Mouse (Mus musculus) heart, embryonic 14.5 days (tissue): ENCODE measurements around the gene Tkt. TPM values are rescaled to one million over a fixed set of nuclear protein-coding genes. Genes with fewer than 3 reads are reported as not detected.

Source experiments
- ATAC-seq: fragments of 200-750 bp; cut with Nextera tagmentation; 2 replicates; pipeline ENCODE4 v1.8.0; 2017; ENCODE audit warnings: low read depth, moderate TSS enrichment; ENCODE audit not compliant: insufficient number of reproducible peaks, insufficient read depth, low FRiP score
- H3K27ac ChIP-seq, 2 experiments: fragments of 200-500 bp in 1 of 2; fragments of 300-500 bp in 1 of 2; sonication (generic) in 1 of 2; replicated peaks in 1 of 2; 2 replicates each; pipeline ENCODE4 v1.5.1; 2012 to 2014; ENCODE audit warnings: low read depth in 2 of 2, low read length in 2 of 2, control low read depth in 1 of 2, mild to moderate bottlenecking in 1 of 2, mixed read lengths in 1 of 2; ENCODE audit not compliant: control insufficient read depth in 1 of 2, insufficient read depth in 1 of 2
- H3K27me3 ChIP-seq: fragments of 300-500 bp; sonication (generic); 2 replicates; pipeline ENCODE4 v1.6.1; 2014; ENCODE audit warnings: mild to moderate bottlenecking, low read length, control low read depth; ENCODE audit not compliant: control insufficient read depth, insufficient read depth
- H3K36me3 ChIP-seq: fragments of 300-500 bp; sonication (generic); 2 replicates; pipeline ENCODE4 v1.6.1; 2014; ENCODE audit warnings: mild to moderate bottlenecking, control low read depth, low read length, mixed read lengths; ENCODE audit not compliant: control insufficient read depth, insufficient read depth
- H3K4me1 ChIP-seq, 2 experiments: fragments of 200-500 bp in 1 of 2; fragments of 300-500 bp in 1 of 2; sonication (generic) in 1 of 2; 2 replicates each; pipeline ENCODE4 v1.6.1; 2012 to 2014; ENCODE audit warnings: low read length in 2 of 2, control low read depth in 1 of 2, mixed read lengths in 1 of 2; ENCODE audit not compliant: control insufficient read depth in 2 of 2, insufficient read depth in 2 of 2
- H3K4me2 ChIP-seq: fragments of 300-500 bp; sonication (generic); 2 replicates; pipeline ENCODE4 v1.6.1; 2014; ENCODE audit warnings: mild to moderate bottlenecking, low read length
- H3K4me3 ChIP-seq, 2 experiments: fragments of 200-500 bp in 1 of 2; fragments of 300-500 bp in 1 of 2; sonication (generic) in 1 of 2; 2 replicates each; pipeline ENCODE4 v1.5.1; 2012 to 2014; ENCODE audit warnings: low read length in 2 of 2, mild to moderate bottlenecking in 2 of 2, control low read depth in 1 of 2, low read depth in 1 of 2, moderate library complexity in 1 of 2; ENCODE audit not compliant: control insufficient read depth in 1 of 2, insufficient read depth in 1 of 2
- H3K9ac ChIP-seq: fragments of 300-500 bp; sonication (generic); 2 replicates; pipeline ENCODE4 v1.6.1; 2014; ENCODE audit warnings: mild to moderate bottlenecking, low read length
- H3K9me3 ChIP-seq: fragments of 300-500 bp; sonication (generic); 2 replicates; pipeline ENCODE4 v1.6.1; 2016; ENCODE audit warnings: low read length, control low read depth; ENCODE audit not compliant: control insufficient read depth
- WGBS: fragments of 180-500 bp; shearing (Covaris S2); extraction: QIAGEN DNeasy Blood & Tissue Kit; methylation state at CpG from one replicate; pipeline ENCODE4 v1.1.7; 2014; 5-methylcytosine and 5-hydroxymethylcytosine counted together
- polyA plus RNA-seq: library from polyadenylated mRNA; unstranded; fragments of >200 nt; fragmentation: Nextera tagmentation; extraction: Ambion mirVana; gene quantifications from 2 replicates; pipeline ENCODE4 v1.2.1, GENCODE M21; 2014

The Tkt gene
- polyA plus RNA-seq, 1 experiment from 2014 or later: 31.5 TPM

DNA sequence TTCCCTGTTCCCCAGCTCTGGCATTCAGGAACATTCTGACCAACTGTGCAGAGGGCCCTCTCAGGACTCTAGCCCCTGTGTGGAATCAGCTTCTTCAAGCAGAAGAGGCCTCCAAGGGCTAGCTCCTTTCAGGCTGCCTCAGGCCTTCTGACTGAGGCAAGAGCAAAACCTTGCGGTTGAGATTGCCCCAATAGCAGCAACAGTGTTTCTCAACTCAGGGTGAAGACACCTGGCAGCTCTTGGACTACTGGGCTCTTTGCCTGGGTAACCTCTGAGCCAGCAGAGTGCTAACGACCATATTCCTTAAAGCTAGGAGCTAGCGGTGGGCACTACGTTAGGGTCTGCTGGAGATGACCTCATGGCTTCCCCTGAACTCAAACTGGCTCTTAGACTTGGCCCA, 5.0 kb downstream of the Tkt start:
- no peak for ATAC-seq
- H3K4me2 ChIP-seq: no peak overlapping the region
- no peaks in the 10 kb centered on the region for H3K27me3 ChIP-seq
- no peak overlapping the region for H3K27ac ChIP-seq
- H3K4me3 ChIP-seq: no peak overlapping the region
- H3K4me1 ChIP-seq: peaks cover 20 to 33% of the 10 kb centered on the region in 2 experiments
- H3K9ac ChIP-seq: no peak overlapping the region
- peaks cover 14% of the 10 kb centered on the region for H3K36me3 ChIP-seq
- no peaks in the 10 kb centered on the region for H3K9me3 ChIP-seq
- 89% methylated on average over 4 of the region's 4 CpGs for WGBS

DNA sequence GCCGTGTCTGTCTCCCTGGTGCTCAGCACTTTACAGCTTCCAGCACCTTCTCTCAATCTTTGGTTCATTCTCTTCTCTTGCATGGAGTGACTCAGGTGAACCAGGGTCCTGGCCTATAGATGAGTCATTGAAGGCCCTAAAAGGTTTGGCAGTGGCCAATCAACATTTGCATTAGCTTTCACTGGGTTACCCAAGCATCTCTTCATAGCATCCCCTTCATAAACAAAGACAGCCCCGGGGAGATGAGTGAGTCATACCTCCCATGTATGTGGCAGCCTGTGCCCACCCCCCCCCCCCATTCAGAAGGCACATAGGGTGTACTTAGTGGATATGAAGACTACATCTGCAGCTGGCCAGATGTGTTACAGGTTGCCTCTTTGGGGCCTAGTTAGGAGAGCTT, 8.5 kb downstream of the Tkt start:
- Histone ChIP-seq H3K4me2 (no peak overlapping the region), H3K4me3 (no peak overlapping the region), H3K4me1 (peaks cover 3 to 17% of the 10 kb centered on the region in 2 experiments), H3K9ac (no peak overlapping the region), H3K36me3 (peaks cover 47% of the 10 kb centered on the region), H3K27ac (no peak overlapping the region), H3K27me3 (no peaks in the 10 kb centered on the region), H3K9me3 (no peaks in the 10 kb centered on the region)
- WGBS: 77% methylated on average over 2 of the region's 2 CpGs
- ATAC-seq: no peak

DNA sequence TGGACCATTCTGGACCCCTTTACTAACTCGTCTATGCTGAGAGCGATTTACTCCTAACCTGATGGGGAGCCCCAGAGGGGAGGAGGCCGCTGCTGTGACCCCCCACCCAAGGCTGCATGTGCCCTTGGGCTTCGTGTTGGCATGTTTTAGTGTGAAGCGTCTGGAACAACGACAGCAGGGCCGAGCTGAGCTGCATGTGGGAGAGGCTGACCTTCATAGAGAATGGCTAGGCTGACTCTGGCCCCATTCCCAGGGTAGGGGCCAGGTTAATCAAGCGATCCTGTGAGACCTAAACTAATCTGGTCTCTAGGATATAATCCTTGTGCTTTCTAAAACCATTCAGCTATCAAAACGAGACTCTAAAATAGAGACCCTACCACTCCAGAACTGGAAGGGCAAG, 9.6 kb downstream of the Tkt start:
- Histone ChIP-seq H3K4me3 (no peak overlapping the region), H3K4me2 (no peak overlapping the region), H3K9me3 (no peaks in the 10 kb centered on the region), H3K27me3 (no peaks in the 10 kb centered on the region), H3K4me1 (peaks cover 3 to 15% of the 10 kb centered on the region in 2 experiments; a peak in 3 of 4 replicates), H3K36me3 (peaks cover 50% of the 10 kb centered on the region), H3K9ac (no peak overlapping the region), H3K27ac (no peak overlapping the region)
- 59% methylated on average over 9 of the region's 9 CpGs for WGBS
- ATAC-seq: no peak

DNA sequence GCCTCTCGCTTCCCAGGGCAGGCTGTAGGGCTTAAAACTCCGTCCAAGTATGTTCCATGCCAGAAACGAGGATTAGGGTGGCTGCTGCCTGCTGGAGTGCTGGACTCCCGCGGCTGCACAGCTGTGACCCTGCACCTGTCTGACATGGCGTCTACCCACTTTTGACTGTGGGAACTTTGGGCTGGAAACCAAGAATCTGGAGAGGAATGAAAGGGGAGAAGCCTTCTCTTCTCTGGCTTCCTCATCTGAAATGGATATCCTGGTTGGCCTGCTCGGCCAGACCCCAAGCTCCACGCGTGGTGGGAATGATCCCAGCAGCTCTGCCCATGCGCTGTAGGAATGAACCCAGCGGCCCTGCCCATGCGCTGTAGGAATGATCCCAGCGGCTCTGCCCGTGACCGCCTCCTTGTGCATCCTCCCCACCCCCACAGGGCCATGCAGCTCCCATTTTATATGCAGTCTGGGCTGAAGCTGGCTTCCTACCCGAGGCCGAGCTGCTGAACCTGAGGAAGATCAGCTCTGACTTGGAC, 11.2 kb downstream of the Tkt start:
- WGBS: 87% methylated on average over 17 of the region's 17 CpGs
- Histone ChIP-seq H3K4me1 (peaks cover 6 to 20% of the 10 kb centered on the region in 2 experiments), H3K4me2 (no peak overlapping the region), H3K9me3 (no peaks in the 10 kb centered on the region), H3K27ac (no peak overlapping the region), H3K9ac (no peak overlapping the region), H3K4me3 (no peak overlapping the region), H3K36me3 (peaks cover 56% of the 10 kb centered on the region), H3K27me3 (no peaks in the 10 kb centered on the region)
- no peak for ATAC-seq

DNA sequence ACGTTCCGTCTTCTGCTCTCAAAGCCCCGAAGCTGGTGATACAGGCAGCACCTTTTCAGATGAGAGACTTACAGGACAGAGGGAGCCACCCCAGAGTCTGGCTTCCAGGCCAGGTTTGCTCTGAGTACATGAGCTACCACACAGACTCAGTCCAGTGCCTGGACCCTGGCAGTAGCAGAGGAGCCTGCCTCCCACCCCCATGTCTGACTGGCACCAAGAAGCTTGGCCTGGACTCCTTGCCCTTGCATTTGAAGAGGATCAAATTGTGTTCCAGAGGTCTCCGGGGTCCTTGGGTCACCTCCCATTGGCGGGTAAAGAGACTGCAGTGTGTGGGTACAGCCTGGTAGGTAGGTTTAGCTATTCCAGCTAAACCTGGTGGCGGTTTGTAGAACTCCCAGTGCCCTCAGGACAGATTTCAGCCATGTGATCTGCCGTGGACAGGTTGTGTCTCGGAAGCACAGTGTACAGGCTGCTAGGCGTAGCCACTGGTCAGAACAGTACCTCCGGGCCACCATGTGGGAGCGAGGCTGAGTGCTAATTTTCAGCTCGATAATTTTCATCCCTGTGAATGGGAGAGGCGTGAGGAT, 12.7 kb downstream of the Tkt start:
- no peak overlapping the region for H3K4me3 ChIP-seq
- WGBS: 89% methylated on average over 13 of the region's 13 CpGs
- H3K9ac ChIP-seq: no peak overlapping the region
- no peaks in the 10 kb centered on the region for H3K9me3 ChIP-seq
- ATAC-seq: no peak
- H3K36me3 ChIP-seq: peaks cover 68% of the 10 kb centered on the region
- no peak overlapping the region for H3K4me2 ChIP-seq
- no peaks in the 10 kb centered on the region for H3K27me3 ChIP-seq
- H3K27ac ChIP-seq: no peak overlapping the region
- peaks cover 8 to 22% of the 10 kb centered on the region in 2 experiments for H3K4me1 ChIP-seq

DNA sequence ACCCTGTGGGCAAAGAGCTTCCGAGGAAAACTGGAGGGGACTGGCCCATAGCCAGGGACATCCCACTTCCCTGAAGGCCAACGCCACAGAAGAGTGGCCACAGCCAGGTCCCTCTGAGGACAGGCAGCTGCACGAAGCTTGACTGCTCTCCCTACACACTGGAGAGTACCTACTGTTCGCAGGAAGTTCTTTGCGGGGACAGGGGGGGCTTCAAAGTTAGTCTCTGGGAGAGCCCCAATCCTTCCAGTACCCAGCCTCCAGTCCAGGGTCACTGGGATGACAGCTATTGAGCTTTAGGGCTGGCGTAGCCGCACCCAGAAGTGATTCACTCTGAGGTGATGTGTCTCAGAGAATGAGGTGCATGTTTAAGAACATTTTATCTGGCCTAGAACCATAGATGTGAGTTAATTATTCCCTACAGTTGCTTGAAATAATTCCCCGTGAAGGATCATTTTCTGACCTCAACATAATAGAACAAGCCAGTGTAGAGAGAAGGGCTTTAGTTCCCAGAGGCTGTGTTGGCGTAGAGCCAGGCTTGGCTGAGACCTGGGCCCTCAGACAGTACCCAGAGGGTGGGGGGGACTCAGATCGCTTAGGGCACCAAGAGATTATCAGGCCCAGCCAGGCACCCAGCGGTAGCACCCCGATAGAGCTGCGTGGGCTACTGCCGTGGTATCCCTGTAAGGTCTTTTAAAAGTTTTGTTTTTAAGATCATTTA, 13.5 kb downstream of the Tkt start:
- Histone ChIP-seq H3K36me3 (peaks cover 68% of the 10 kb centered on the region), H3K4me1 (peaks cover 8 to 22% of the 10 kb centered on the region in 2 experiments), H3K9me3 (no peaks in the 10 kb centered on the region), H3K27me3 (no peaks in the 10 kb centered on the region), H3K4me3 (no peak overlapping the region), H3K9ac (no peak overlapping the region), H3K27ac (peak overlapping the region in 1 of 2 experiments; percentile 66; a peak in 2 of 4 replicates), H3K4me2 (no peak overlapping the region)
- 59% methylated on average over 14 of the region's 14 CpGs for WGBS
- peak; percentile 49 for ATAC-seq

DNA sequence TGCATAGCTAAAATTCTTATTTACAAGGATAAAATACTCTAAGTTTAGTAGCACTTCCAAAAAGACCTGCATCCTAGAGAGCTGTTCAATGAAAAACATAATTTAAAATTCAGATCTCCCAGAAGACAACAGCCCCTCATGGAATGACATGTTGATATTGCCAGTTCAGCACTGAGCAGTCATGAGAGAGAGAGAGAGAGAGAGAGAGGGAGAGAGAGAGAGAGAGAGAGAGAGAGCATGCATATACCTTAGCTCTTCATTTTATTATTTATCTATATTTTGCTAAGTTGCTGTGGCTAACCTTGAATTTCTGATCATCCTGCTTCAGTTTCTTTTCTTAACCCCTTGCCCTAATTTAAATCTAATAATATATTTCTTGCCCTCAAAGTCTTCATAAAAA, 14.2 kb downstream of the Tkt start:
- Histone ChIP-seq H3K4me3 (no peak overlapping the region), H3K27me3 (no peaks in the 10 kb centered on the region), H3K4me1 (peaks cover 8 to 20% of the 10 kb centered on the region in 2 experiments), H3K27ac (no peak overlapping the region), H3K4me2 (no peak overlapping the region), H3K36me3 (peaks cover 75% of the 10 kb centered on the region), H3K9ac (no peak overlapping the region), H3K9me3 (no peaks in the 10 kb centered on the region)
- no peak for ATAC-seq
